Mouse (Mus musculus) embryonic fibroblast, embryonic 13.5 days (primary cell): ENCODE data around the gene Dpy19l3. TPM values are rescaled to one million over a fixed set of nuclear protein-coding genes. Genes with fewer than 3 reads are reported as not detected.
A peak's percentile ranks its signal among the peaks of the same experiment; 100 is the strongest.

Source experiments
- H3K27ac ChIP-seq: 2 replicates; pipeline ENCODE4 v1.5.1; 2012; ENCODE audit warnings: low read length, control low read depth, inconsistent platforms; ENCODE audit not compliant: insufficient read depth
- H3K4me1 ChIP-seq: 2 replicates; pipeline ENCODE4 v1.6.1; 2011; ENCODE audit warnings: low read length; ENCODE audit not compliant: control insufficient read depth, insufficient read depth
- H3K4me3 ChIP-seq: 2 replicates; pipeline ENCODE4 v1.5.1; 2011; ENCODE audit warnings: mild to moderate bottlenecking, control low read depth, low read length; ENCODE audit not compliant: insufficient read depth
- CTCF ChIP-seq: IDR thresholded peaks from 2 replicates; pipeline ENCODE4 v1.5.1; 2011; ENCODE audit warnings: mild to moderate bottlenecking, control low read depth, low read length, moderate library complexity, borderline replicate concordance; ENCODE audit not compliant: insufficient read depth
- POLR2A ChIP-seq: IDR thresholded peaks from 2 replicates; pipeline ENCODE4 v1.6.1; 2011; ENCODE audit warnings: low read depth, mild to moderate bottlenecking, control low read depth, low read length, moderate library complexity
- polyA plus RNA-seq: library from polyadenylated mRNA; stranded (reverse); fragments of >200 nt; gene quantifications from 2 replicates; pipeline ENCODE4 v1.2.4, GENCODE M21; 2011; ENCODE audit warnings: low read depth; ENCODE audit not compliant: missing spikeins, insufficient read length

The Dpy19l3 gene
- polyA plus RNA-seq, 1 experiment, result 60.8 TPM

GRCm38 (mm10) chr7:35738871-35739270 lies 15.4 kb downstream of the Dpy19l3 start:
- Histone ChIP-seq H3K4me3 (no peak overlapping the region), H3K4me1 (no peaks in the 10 kb centered on the region), H3K27ac (no peak overlapping the region)
- TF ChIP-seq CTCF (no peak), POLR2A (no peak)

- no peak overlapping the region for H3K27ac ChIP-seq
- H3K4me1 ChIP-seq, result no peaks in the 10 kb centered on the region
- H3K4me3 ChIP-seq, result no peak overlapping the region
- TF ChIP-seq CTCF (no peak), POLR2A (no peak)
These were observed 20.8 kb downstream of the Dpy19l3 start for GRCm38 (mm10) chr7:35733313-35734050.

- TF ChIP-seq CTCF, result no peak
- no peak for TF ChIP-seq POLR2A
- H3K4me3 ChIP-seq, result no peak overlapping the region
- no peak overlapping the region for H3K27ac ChIP-seq
- no peaks in the 10 kb centered on the region for H3K4me1 ChIP-seq
These were observed 21.6 kb downstream of the Dpy19l3 start for GRCm38 (mm10) chr7:35732585-35733059.

- no peaks in the 10 kb centered on the region for H3K4me1 ChIP-seq
- H3K27ac ChIP-seq, result no peak overlapping the region
- no peak for TF ChIP-seq CTCF
- TF ChIP-seq POLR2A, result no peak
- no peak overlapping the region for H3K4me3 ChIP-seq
These were observed 24.6 kb downstream of the Dpy19l3 start for GRCm38 (mm10) chr7:35729621-35730031.

- Histone ChIP-seq H3K4me3 (no peak overlapping the region), H3K27ac (no peak overlapping the region), H3K4me1 (no peaks in the 10 kb centered on the region)
- TF ChIP-seq POLR2A (no peak), CTCF (no peak)
These were observed 25.9 kb downstream of the Dpy19l3 start for GRCm38 (mm10) chr7:35728376-35728775.

- TF ChIP-seq POLR2A (no peak), CTCF (no peak)
- Histone ChIP-seq H3K27ac (no peak overlapping the region), H3K4me1 (no peaks in the 10 kb centered on the region), H3K4me3 (no peak overlapping the region)
These were observed 31.2 kb downstream of the Dpy19l3 start for GRCm38 (mm10) chr7:35723035-35723434.

GRCm38 (mm10) chr7:35718421-35719178 lies 35.7 kb downstream of the Dpy19l3 start:
- TF ChIP-seq POLR2A, result no peak
- peak; percentile 38; the same call in 1 of the 2 replicates for TF ChIP-seq CTCF
- Histone ChIP-seq H3K27ac (no peak overlapping the region), H3K4me3 (no peak overlapping the region), H3K4me1 (no peaks in the 10 kb centered on the region)

- Histone ChIP-seq H3K4me1 (no peaks in the 10 kb centered on the region), H3K4me3 (no peak overlapping the region), H3K27ac (no peak overlapping the region)
- TF ChIP-seq CTCF (no peak), POLR2A (no peak)
These were observed 43.9 kb downstream of the Dpy19l3 start for GRCm38 (mm10) chr7:35710366-35710765.

GRCm38 (mm10) chr7:35708101-35708500 lies 46.2 kb downstream of the Dpy19l3 start:
- H3K4me1 ChIP-seq, result no peaks in the 10 kb centered on the region
- no peak for TF ChIP-seq CTCF
- no peak for TF ChIP-seq POLR2A
- H3K27ac ChIP-seq, result no peak overlapping the region
- H3K4me3 ChIP-seq, result no peak overlapping the region

- TF ChIP-seq CTCF, result no peak
- TF ChIP-seq POLR2A, result no peak
These were observed 55.2 kb downstream of the Dpy19l3 start for GRCm38 (mm10) chr7:35699005-35699404.

More at GRCm38 (mm10) chr7:35699005-35699404, 55.2 kb downstream of the Dpy19l3 start:
- Histone ChIP-seq H3K4me1 (no peaks in the 10 kb centered on the region), H3K27ac (no peak overlapping the region), H3K4me3 (no peak overlapping the region)
